Mouse (Mus musculus): ENCODE data around the gene Cep135. TPM values are rescaled to one million over a fixed set of nuclear protein-coding genes. Genes with fewer than 3 reads are reported as not detected.

The Cep135 gene
- 7.2 and 10.0 TPM in 2 replicates for polyA plus RNA-seq (2016; fragmentation: Nextera tagmentation; extraction: Ambion mirVana)

DNA sequence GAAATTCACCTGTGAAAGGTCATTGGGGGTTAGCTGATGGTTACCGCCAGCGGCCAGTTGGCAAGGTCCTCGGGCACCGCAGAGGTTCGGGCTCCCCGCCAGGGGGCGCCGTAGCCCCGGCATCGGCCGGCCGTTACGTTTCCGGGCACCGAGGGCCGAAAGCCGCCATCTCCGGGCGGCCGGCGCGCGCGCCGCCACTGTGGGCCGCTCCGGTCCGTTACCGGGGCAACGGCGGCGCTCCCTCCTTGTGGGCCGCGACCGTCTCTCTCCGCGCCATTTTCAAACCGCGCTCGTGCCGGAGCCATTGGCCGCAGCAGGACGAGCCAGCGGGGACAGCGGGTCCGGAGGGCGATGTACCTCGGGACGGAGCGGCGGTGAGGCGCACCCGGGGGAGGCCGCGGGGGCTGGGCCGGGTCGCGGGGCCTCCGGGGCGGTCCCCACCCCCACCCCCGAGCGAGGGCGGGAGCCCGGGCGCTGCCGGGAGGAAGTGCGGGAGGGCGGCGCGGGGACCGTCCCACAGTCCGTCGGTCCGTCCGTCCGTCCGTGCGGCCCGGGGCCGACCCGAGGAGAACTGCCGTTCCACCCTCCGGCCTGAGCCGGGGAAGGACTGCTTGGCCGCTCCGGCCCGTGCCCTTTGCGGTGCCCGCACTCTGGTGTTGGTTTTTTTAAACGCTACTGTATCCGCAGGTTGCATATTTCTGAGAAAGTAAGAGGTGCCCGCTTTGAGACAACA, at the start of gene Cep135:
Gene Cep135, plus strand, starts transcription at position 148 of the 733 bp plus-strand sequence.
- Histone ChIP-seq H3K4me3 (peak within 1 kb of the TSS; percentile 92), H3K4me1 (replicated peaks) (peaks cover 20% of the 10 kb centered on the region)
- under 1% methylated on average over 92 of the region's 92 CpGs for WGBS

DNA sequence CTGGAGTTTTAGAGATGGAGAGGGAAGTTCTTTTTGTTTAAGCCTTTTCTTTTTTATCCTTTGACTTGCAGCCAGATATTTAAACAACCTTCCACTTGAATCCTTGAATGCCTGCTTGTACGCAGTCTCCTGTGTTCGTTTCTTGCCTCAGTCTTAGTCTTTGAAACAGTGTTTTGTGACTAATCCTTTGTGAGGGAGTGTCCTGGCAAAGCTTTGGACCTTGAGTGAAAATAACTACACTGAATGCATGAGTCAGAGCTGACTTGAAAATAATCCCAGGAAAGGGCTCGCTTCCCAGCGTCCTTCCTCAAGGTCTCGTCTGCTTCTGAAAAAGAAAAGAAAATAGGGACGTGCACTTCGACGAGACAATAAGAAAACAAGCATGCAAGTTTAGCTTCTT, 48.3 kb upstream of the Cep135 start:
- 89% methylated on average over 8 of the region's 8 CpGs for WGBS
- H3K27me3 ChIP-seq (ENCODE audit: insufficient read depth, poor library complexity, severe bottlenecking) = no peaks in the 10 kb centered on the region
- no peaks in the 10 kb centered on the region for H3K4me1 ChIP-seq (replicated peaks)
- H3K9me3 ChIP-seq = no peaks in the 10 kb centered on the region
- H3K36me3 ChIP-seq = peaks cover 82% of the 10 kb centered on the region
- no peak overlapping the region for H3K27ac ChIP-seq
- no peak for DNase-seq (ENCODE audit: low spot score)
- H3K4me3 ChIP-seq = no peak overlapping the region

More for the DNA sequence above, at the start of gene Cep135:
- Histone ChIP-seq H3K27me3 (ENCODE audit: insufficient read depth, poor library complexity, severe bottlenecking) (no peaks in the 10 kb centered on the region), H3K27ac (peak within 1 kb of the TSS; percentile 99), H3K9me3 (no peaks in the 10 kb centered on the region), H3K36me3 (peaks cover 26% of the 10 kb centered on the region)
- DNase-seq (ENCODE audit: low spot score) = peak; percentile 89

DNA sequence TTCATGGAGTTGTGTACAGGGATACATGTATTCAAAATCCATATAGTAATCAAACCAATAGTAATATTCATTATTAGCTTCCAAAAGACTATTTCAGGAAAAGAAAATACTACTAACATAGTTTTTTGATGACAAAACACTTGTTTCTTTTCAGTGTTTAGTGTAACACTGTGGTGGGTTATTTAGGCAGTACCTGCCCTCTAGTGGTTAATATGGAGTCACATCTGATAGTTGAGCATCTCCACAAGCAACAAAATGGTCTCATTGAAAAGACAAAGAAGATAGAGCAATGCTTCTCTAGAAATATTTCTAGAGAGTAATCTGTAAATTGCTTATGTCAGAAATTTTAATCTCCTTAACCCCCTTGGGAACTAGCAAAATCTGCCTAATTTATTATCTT, 47.7 kb upstream of the Cep135 start:
- H3K27me3 ChIP-seq (ENCODE audit: insufficient read depth, poor library complexity, severe bottlenecking) = no peaks in the 10 kb centered on the region
- H3K4me1 ChIP-seq (replicated peaks) = no peaks in the 10 kb centered on the region
- no peaks in the 10 kb centered on the region for H3K9me3 ChIP-seq
- no peak overlapping the region for H3K27ac ChIP-seq
- no peak overlapping the region for H3K4me3 ChIP-seq
- peaks cover 82% of the 10 kb centered on the region for H3K36me3 ChIP-seq
- no peak for DNase-seq (ENCODE audit: low spot score)

DNA sequence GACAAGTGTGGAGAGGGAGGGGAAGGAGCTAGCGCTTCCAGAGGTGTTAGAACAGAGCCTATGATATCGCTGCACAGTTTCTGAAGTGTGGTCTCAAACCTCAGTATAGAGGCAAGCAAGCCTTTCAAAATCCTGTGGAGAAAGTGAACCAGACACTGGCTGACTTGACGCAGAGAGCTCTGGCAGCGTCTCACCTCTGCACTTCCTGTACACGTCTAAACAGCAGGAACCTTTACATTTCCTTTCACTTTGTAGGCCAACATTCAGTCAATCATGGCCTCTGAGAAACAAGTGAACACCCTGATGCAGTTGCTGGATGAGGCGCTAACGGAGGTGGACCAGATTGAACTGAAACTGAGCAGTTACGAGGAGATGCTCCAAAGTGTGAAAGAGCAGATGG, 45.3 kb upstream of the Cep135 start:
- H3K36me3 ChIP-seq = peaks cover 72% of the 10 kb centered on the region
- H3K27me3 ChIP-seq (ENCODE audit: insufficient read depth, poor library complexity, severe bottlenecking) = no peaks in the 10 kb centered on the region
- no peak overlapping the region for H3K27ac ChIP-seq
- H3K4me1 ChIP-seq (replicated peaks) = no peaks in the 10 kb centered on the region
- no peak for DNase-seq (ENCODE audit: low spot score)
- H3K9me3 ChIP-seq = no peaks in the 10 kb centered on the region
- WGBS = 93% methylated on average over 8 of the region's 8 CpGs
- no peak overlapping the region for H3K4me3 ChIP-seq

DNA sequence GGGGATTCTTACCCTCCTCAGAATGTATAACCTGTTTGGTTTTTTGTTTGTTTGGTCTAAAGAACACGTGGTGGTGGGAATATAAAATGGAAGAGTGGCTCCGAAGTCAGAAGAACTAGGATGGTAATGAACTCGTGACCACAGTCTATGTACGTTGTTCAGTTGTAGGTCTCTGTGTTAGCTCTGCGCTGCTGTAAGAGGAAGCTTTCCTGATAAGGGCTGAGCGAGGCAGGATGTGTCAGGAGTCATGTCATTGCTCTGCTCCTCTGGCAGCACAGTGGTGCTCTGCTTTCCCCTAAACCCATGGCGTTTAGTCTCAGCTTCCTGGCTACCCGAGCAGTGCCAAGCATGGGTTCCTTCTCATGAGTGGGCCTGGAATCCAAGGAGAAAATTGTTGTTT, 38.1 kb upstream of the Cep135 start:
- WGBS = 91% methylated on average over 8 of the region's 8 CpGs
- Histone ChIP-seq H3K27me3 (ENCODE audit: insufficient read depth, poor library complexity, severe bottlenecking) (no peaks in the 10 kb centered on the region), H3K27ac (no peak overlapping the region), H3K36me3 (peaks cover 64% of the 10 kb centered on the region), H3K4me3 (no peak overlapping the region), H3K4me1 (replicated peaks) (no peaks in the 10 kb centered on the region), H3K9me3 (no peaks in the 10 kb centered on the region)
- DNase-seq (ENCODE audit: low spot score) = no peak

DNA sequence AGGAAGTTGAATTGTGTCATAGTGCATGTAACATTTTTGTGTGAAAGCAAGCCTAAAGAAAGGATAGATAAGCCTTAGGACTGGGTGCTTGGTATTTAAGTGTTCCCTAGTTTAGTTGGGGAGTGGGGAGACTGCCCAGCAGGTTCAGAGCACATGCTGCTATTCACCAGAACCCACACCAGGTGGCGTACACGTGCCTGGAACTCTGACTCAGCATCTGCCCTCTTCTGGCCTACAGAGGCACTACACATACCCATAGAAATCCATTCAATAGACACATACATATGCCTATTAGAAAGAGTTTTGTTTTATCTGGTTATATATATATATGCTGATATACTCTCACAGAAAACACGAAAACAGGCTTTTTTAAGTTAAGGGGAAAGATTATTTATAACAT, 23.2 kb upstream of the Cep135 start:
- Histone ChIP-seq H3K27me3 (ENCODE audit: insufficient read depth, poor library complexity, severe bottlenecking) (no peaks in the 10 kb centered on the region), H3K4me3 (no peak overlapping the region), H3K4me1 (replicated peaks) (no peaks in the 10 kb centered on the region), H3K27ac (no peak overlapping the region), H3K9me3 (no peaks in the 10 kb centered on the region), H3K36me3 (peaks cover 98% of the 10 kb centered on the region)
- WGBS = 32% methylated on average over 3 of the region's 3 CpGs
- DNase-seq (ENCODE audit: low spot score) = peak; percentile 30

DNA sequence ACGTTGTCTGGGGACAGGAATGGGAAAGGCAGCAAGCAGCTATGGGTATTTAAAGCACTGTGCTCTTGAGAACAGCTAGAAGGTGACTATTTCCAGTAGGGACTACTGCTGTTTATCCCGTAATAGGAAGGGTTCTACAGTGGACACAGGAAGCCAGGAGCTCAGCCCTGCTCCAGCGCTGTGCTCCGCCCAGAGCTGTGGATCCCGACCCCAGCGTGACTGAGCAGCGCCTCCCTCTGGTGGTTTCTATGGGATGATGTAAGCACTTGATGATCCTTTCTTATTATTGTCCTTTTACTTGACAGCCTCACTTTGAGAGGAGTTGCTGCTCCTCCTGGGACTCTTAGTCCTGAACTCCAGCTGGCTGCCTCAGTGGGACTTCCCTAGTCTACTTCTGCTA, 14.2 kb upstream of the Cep135 start:
- DNase-seq (ENCODE audit: low spot score) = no peak
- Histone ChIP-seq H3K36me3 (peaks cover 34% of the 10 kb centered on the region), H3K4me1 (replicated peaks) (no peaks in the 10 kb centered on the region), H3K27ac (no peak overlapping the region), H3K9me3 (0 out of 2 replicates have a peak, but pooled peaks cover 13% of the 10 kb centered on the region), H3K27me3 (ENCODE audit: insufficient read depth, poor library complexity, severe bottlenecking) (no peaks in the 10 kb centered on the region), H3K4me3 (no peak overlapping the region)
- 74% methylated on average over 7 of the region's 7 CpGs for WGBS

DNA sequence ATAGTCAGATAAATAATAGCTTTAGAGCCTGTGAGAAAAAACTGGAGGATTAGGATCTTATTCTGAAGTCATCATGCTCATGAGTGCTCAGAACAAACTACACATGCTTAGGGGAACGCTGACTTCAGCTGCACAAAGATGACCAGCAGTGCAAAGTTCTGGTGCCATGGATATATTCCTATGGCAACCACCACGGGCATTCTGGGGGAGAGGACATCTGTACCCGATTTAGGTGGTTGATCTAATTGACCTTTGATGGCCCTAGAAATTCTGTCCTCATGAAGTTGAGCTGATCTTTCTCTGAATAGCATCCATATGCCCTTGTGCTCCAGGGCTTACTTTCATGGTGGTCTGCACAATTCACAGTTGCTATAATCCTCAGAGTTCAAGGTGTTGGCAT, 11.5 kb upstream of the Cep135 start:
- Histone ChIP-seq H3K4me1 (replicated peaks) (no peaks in the 10 kb centered on the region), H3K9me3 (0 out of 2 replicates have a peak, but pooled peaks cover 8% of the 10 kb centered on the region), H3K4me3 (no peak overlapping the region), H3K27ac (no peak overlapping the region), H3K27me3 (ENCODE audit: insufficient read depth, poor library complexity, severe bottlenecking) (no peaks in the 10 kb centered on the region), H3K36me3 (0 out of 2 replicates have a peak, but pooled peaks cover 6% of the 10 kb centered on the region)
- no peak for DNase-seq (ENCODE audit: low spot score)
- WGBS = 71% methylated on average over 3 of the region's 3 CpGs

DNA sequence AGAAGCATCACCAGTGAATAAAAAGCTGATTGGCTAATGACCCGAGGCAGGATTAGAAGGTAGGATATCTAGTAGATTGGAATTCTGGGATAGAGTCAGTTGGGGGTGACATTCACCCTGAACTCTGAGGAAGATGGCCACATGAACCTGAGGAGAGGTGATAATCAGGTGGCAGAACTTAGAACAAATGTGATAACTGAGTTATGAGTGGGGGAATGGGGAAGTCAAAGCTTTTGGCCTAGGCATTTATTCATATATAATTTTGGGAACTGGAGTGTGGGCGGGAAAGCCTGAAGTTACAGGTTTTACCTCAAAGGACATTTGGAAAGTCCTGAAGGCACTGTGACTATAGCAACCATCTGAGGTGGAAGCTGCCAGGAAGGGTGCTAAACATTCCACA, 3.1 kb upstream of the Cep135 start:
- Histone ChIP-seq H3K36me3 (no peaks in the 10 kb centered on the region), H3K4me3 (no peak overlapping the region), H3K27ac (no peak overlapping the region), H3K27me3 (ENCODE audit: insufficient read depth, poor library complexity, severe bottlenecking) (no peaks in the 10 kb centered on the region), H3K9me3 (no peaks in the 10 kb centered on the region), H3K4me1 (replicated peaks) (peaks cover 18% of the 10 kb centered on the region)
- DNase-seq (ENCODE audit: low spot score) = no peak
- 87% methylated on average over 2 of the region's 2 CpGs for WGBS

DNA sequence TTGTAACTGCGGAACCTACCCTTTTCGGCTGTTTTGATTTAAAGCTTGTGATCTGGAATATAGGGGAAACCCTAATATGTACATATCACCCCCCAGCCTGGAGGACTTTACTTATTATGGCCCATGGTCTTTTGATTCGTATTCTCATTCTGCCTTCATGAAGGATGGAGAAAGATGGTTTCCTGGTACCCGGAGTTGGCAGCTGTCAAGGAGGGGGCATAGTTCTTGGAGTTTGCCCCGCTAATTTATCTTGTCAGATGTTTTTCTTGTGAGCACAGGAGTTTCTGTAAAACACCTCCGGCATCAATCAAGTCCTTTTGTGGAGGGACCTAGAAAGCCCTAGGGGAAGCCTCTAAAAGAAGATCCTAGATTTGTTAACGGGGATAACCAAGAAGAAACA, 813 bp downstream of the Cep135 start:
- H3K4me3 ChIP-seq = peak overlapping the region; percentile 92
- WGBS = 10% methylated on average over 7 of the region's 7 CpGs
- no peak for DNase-seq (ENCODE audit: low spot score)
- peak overlapping the region; percentile 99 for H3K27ac ChIP-seq
- no peaks in the 10 kb centered on the region for H3K27me3 ChIP-seq (ENCODE audit: insufficient read depth, poor library complexity, severe bottlenecking)
- peaks cover 20% of the 10 kb centered on the region for H3K4me1 ChIP-seq (replicated peaks)
- H3K9me3 ChIP-seq = no peaks in the 10 kb centered on the region
- H3K36me3 ChIP-seq = peaks cover 32% of the 10 kb centered on the region

DNA sequence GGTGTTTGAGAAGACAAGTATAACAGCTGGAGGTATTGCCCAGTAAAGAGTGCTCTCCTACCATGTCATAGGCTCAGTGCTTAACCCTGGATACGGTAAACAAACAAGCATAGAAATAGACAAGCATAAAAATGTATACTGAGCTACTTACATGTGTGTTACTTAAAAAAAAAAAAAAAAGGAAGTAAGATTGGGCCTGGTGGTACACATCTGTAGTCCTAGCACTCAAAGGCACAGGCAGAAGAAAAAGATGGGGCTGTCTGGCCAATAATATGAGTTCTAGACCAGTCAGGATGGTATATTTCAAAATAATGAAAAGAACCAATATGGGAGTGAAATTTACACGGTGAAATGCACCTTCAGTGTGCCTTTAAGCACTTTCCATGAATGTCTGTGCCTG, 1.5 kb downstream of the Cep135 start:
- peaks cover 39% of the 10 kb centered on the region for H3K36me3 ChIP-seq
- H3K4me3 ChIP-seq = peak overlapping the region; percentile 92
- peaks cover 20% of the 10 kb centered on the region for H3K4me1 ChIP-seq (replicated peaks)
- WGBS = 84% methylated on average over 2 of the region's 2 CpGs
- H3K27me3 ChIP-seq (ENCODE audit: insufficient read depth, poor library complexity, severe bottlenecking) = no peaks in the 10 kb centered on the region
- no peak overlapping the region for H3K27ac ChIP-seq
- no peaks in the 10 kb centered on the region for H3K9me3 ChIP-seq
- DNase-seq (ENCODE audit: low spot score) = no peak

DNA sequence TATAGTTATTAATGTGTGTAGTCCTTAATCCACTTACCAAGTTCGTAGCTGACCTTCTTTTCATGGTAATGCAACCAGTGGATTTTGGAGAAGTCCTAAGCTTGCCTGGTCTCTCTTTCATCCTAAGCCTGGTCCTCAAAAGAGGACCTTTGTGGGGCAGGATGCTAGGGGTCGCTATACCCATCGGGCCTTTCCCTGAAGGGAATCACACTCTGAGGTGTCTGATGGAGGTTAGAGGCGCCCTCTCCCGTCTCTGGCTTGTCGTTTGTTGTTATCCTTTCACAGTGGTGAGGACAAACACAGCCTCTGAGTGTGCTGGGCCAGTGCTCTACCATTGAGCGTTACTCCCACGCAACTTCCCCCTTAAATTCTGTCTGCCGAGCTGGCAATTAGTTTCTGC, 3.4 kb downstream of the Cep135 start:
- peaks cover 57% of the 10 kb centered on the region for H3K36me3 ChIP-seq
- WGBS = 60% methylated on average over 9 of the region's 9 CpGs

DNA sequence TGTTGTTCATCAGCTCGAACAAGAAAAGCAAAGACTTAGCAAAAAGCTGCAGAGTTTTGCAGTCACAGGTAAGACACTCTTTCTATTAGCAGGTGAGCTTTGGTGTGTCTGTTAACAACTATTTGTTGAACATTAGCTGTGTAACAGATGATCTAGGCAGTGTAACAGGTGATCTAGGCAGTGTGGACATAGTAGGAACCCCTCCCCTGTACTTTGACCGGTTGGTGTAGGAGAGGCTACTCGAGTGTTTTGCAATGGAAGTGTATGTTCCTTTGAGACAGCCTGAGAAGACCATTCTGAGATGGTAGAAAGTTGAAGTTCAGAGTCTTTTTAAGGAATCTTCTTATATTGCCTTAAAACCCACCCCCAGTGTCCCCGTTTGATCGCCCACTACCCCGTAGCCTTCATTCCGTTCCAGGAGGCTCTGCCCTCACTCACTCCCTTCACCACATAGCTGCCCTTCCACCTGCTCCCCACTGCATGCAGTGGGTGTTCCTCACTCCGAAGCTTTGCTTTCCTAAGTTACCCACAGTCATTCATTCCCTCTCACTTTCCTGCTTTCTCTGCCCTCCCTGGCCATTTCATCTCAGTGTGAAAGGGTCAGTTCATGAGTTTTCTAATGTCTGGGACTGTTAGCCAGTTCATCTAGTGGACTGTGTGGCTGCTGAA, 21.3 kb downstream of the Cep135 start:
- no peak for DNase-seq (ENCODE audit: low spot score)
- WGBS = 94% methylated on average over 8 of the region's 8 CpGs
- peaks cover 98% of the 10 kb centered on the region for H3K36me3 ChIP-seq
- H3K4me1 ChIP-seq (replicated peaks) = no peaks in the 10 kb centered on the region
- H3K27ac ChIP-seq = no peak overlapping the region
- H3K9me3 ChIP-seq = no peaks in the 10 kb centered on the region
- no peak overlapping the region for H3K4me3 ChIP-seq
- H3K27me3 ChIP-seq (ENCODE audit: insufficient read depth, poor library complexity, severe bottlenecking) = no peaks in the 10 kb centered on the region

More for the DNA sequence above, 3.4 kb downstream of the Cep135 start:
- Histone ChIP-seq H3K4me1 (replicated peaks) (peaks cover 20% of the 10 kb centered on the region), H3K27me3 (ENCODE audit: insufficient read depth, poor library complexity, severe bottlenecking) (no peaks in the 10 kb centered on the region), H3K27ac (no peak overlapping the region), H3K9me3 (no peaks in the 10 kb centered on the region), H3K4me3 (no peak overlapping the region)
- no peak for DNase-seq (ENCODE audit: low spot score)

Measured in hindbrain, embryonic 10.5 days (tissue).